Mouse (Mus musculus): Measurements from ENCODE around the gene Gm28047.

- no peak for TF ChIP-seq CTCF (IDR thresholded peaks at IDR 0.05; ENCODE audit: low read depth, low read length)
- TF ChIP-seq POLR2A (IDR thresholded peaks at IDR 0.05; ENCODE audit: extremely low read depth, insufficient read depth, low read length), result no peak
Measured at GRCm38 (mm10) chr15:102622536-102622935, 2.3 kb downstream of the Gm28047 start.

All from liver, adult 2 months (tissue).